Mouse (Mus musculus): ENCODE results near the gene Ubtf.

Gene Ubtf

GRCm38 (mm10) chr11:102257514-102257913 is 62.0 kb downstream of the Ubtf start:
- no peak for DNase-seq
